Comparison of ENCODE assay signal across 10 mouse cellular contexts in genomic region chr7:142564955-142565643, GRCm38 (mm10). TPM values are rescaled to one million over a fixed set of nuclear protein-coding genes. Genes with fewer than 3 reads are reported as not detected.
DNase-seq lines count a peak whose midpoint lies in the region; ATAC-seq lines count a peak whose summit lies in the region.
"Had no signal": no experiment of that assay in that cellular context is flagged by ENCODE, and none has a peak within 500 bp of the region (broad histone marks: within the 10 kb centered on the region; RNA-seq: fewer than 3 reads in every experiment).

No protein-coding gene starts in this region.

- H3K9ac ChIP-seq in heart, embryonic 13.5 days, result no peak overlapping the region
- H3K9ac ChIP-seq in intestine, embryonic 16.5 days (ENCODE audit: low read depth, low read length), result peak overlapping the region; percentile 57
- no peak overlapping the region for H3K9ac ChIP-seq in liver, embryonic 13.5 days
- H3K9ac ChIP-seq: hindbrain, embryonic 12.5 days had no signal

- 51% methylated on average over 11 of the region's 11 CpGs for WGBS in heart, embryonic 13.5 days
- WGBS in intestine, embryonic 16.5 days, result 40% methylated on average over 11 of the region's 11 CpGs
- 59% methylated on average over 11 of the region's 11 CpGs for WGBS in liver, embryonic 13.5 days (ENCODE audit: insufficient replicate concordance)

- ATAC-seq in heart, embryonic 13.5 days (ENCODE audit: extremely low read depth, insufficient number of reproducible peaks, low FRiP score, low TSS enrichment), result no peak
- ATAC-seq in intestine, embryonic 16.5 days, result no peak
- ATAC-seq in liver, embryonic 13.5 days (ENCODE audit: low read depth), result no peak
- no peak for ATAC-seq in megakaryocyte progenitor cell, adult 5-6 weeks (replicated peaks; ENCODE audit: poor library complexity)

- DNase-seq in heart, adult 8-10 months (ENCODE audit: low spot score), result no peak
- peak; percentile 16 for DNase-seq in ES-CJ7 (ENCODE audit: low read depth, low spot score)
- DNase-seq in liver, embryonic 13.5 days, result no peak
- DNase-seq in adrenal gland, postnatal 36 days, result no peak
- no peak for DNase-seq in spleen, adult 12 weeks (ENCODE audit: low spot score)
- DNase-seq: gastrocnemius, postnatal 25 days had no signal

- peaks cover 94% of the 10 kb centered on the region for H3K4me1 ChIP-seq in heart, embryonic 13.5 days
- H3K4me1 ChIP-seq in intestine, embryonic 16.5 days (ENCODE audit: control insufficient read depth, insufficient read depth, low read length), result peaks cover 80% of the 10 kb centered on the region
- H3K4me1 ChIP-seq in liver, embryonic 13.5 days (replicated peaks), result peaks cover 78% of the 10 kb centered on the region

- no peaks in the 10 kb centered on the region for H3K9me3 ChIP-seq in heart, embryonic 13.5 days
- no peaks in the 10 kb centered on the region for H3K9me3 ChIP-seq in intestine, embryonic 16.5 days (ENCODE audit: control insufficient read depth, low read length)
- H3K9me3 ChIP-seq in liver, embryonic 13.5 days (replicated peaks), result no peaks in the 10 kb centered on the region
- H3K9me3 ChIP-seq: hindbrain, embryonic 12.5 days had no signal

- H3K4me3 ChIP-seq in heart, embryonic 13.5 days, result no peak overlapping the region
- H3K4me3 ChIP-seq in intestine, embryonic 16.5 days (ENCODE audit: low read length), result no peak overlapping the region
- no peak overlapping the region for H3K4me3 ChIP-seq in liver, embryonic 13.5 days (replicated peaks)
- H3K4me3 ChIP-seq: hindbrain, embryonic 12.5 days had no signal

- H3K4me2 ChIP-seq in heart, embryonic 13.5 days, result no peak overlapping the region
- no peak overlapping the region for H3K4me2 ChIP-seq in intestine, embryonic 16.5 days (ENCODE audit: low read depth, low read length)
- no peak overlapping the region for H3K4me2 ChIP-seq in liver, embryonic 13.5 days
- H3K4me2 ChIP-seq: hindbrain, embryonic 12.5 days had no signal

- no peaks in the 10 kb centered on the region for H3K27me3 ChIP-seq in heart, embryonic 13.5 days (replicated peaks)
- no peaks in the 10 kb centered on the region for H3K27me3 ChIP-seq in intestine, embryonic 16.5 days (replicated peaks; ENCODE audit: control insufficient read depth, insufficient read depth, low read length)
- H3K27me3 ChIP-seq in liver, embryonic 13.5 days, result no peaks in the 10 kb centered on the region
- H3K27me3 ChIP-seq: hindbrain, embryonic 12.5 days had no signal

- H3K36me3 ChIP-seq in heart, embryonic 13.5 days, result no peaks in the 10 kb centered on the region
- H3K36me3 ChIP-seq in intestine, embryonic 16.5 days (ENCODE audit: control insufficient read depth, insufficient read depth, low read length), result no peaks in the 10 kb centered on the region
- no peaks in the 10 kb centered on the region for H3K36me3 ChIP-seq in liver, embryonic 13.5 days
- H3K36me3 ChIP-seq: hindbrain, embryonic 12.5 days had no signal

- H3K27ac ChIP-seq in heart, embryonic 13.5 days (replicated peaks), result 0 out of 2 replicates have a peak overlapping the region, but pooled peaks have one; percentile 12
- H3K27ac ChIP-seq in intestine, embryonic 16.5 days (ENCODE audit: low read length), result peak overlapping the region; percentile 74
- peak overlapping the region; percentile 74 for H3K27ac ChIP-seq in liver, embryonic 13.5 days
- H3K27ac ChIP-seq: hindbrain, embryonic 12.5 days had no signal

RNA-seq across cellular contexts. Expression of gene Mrpl23, which starts 32.6 kb away (rescaled TPM):
- polyA plus RNA-seq in heart, embryonic 13.5 days (2015; fragmentation: Nextera tagmentation; extraction: Ambion mirVana), result 15.6 and 17.7 TPM in 2 replicates
- total RNA-seq in heart, adult 8-10 months (2022), result 10 to 100 TPM in 2 of 4 experiments, 1 to 10 TPM in 1, under 1 TPM in 1; 0.90 to 35.4 (median 16.1) TPM
- 50.3 and 58.1 TPM in 2 replicates for polyA plus RNA-seq in intestine, embryonic 16.5 days (2015; fragmentation: Nextera tagmentation; extraction: Ambion mirVana)
- polyA plus RNA-seq in liver, embryonic 13.5 days (2015; fragmentation: Nextera tagmentation; extraction: Ambion mirVana), result 11.3 and 12.2 TPM in 2 replicates
- total RNA-seq in adrenal gland, postnatal 36 days (2021), result 1 to 10 TPM; 6.2 to 8.1 TPM
- 10.4 and 11.8 TPM in 2 replicates for total RNA-seq in megakaryocyte progenitor cell, adult 5-6 weeks (2015)
- 45.9 and 63.4 TPM in 2 replicates for total RNA-seq in megakaryocyte progenitor cell, adult 5-6 weeks (2017)

Comparison
In these comparisons a context has a peak if more than half of its experiments do, and no peak if none do; other contexts are left out.
1. H3K27ac ChIP-seq: peak in every context shown above with its lines; median percentile 74 in intestine, embryonic 16.5 days; 74 in liver, embryonic 13.5 days; 12 in heart, embryonic 13.5 days.